Mouse (Mus musculus): Measurements from ENCODE around the gene Gm37240.

Gm37240 gene

DNA sequence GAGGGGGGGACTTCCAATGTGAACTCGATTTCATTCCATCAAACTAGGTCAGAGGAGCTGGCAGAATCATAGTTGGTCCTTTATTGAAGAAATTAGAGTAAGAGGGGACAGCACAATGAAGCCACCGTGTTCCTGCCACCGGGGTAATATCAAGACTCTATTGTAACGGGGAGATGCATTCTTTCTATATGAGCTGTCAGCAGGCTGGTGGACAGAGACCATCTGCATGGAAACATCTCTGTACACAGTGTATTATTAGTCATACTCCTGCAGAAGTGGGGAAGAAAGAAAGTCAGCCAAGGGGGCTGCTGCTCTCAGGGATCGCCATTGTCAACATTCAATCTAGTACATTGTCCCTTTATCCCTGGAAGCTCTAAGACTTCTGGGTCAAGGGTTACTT lies 665.3 kb downstream of the Gm37240 start:
- DNase-seq = no peak

DNA sequence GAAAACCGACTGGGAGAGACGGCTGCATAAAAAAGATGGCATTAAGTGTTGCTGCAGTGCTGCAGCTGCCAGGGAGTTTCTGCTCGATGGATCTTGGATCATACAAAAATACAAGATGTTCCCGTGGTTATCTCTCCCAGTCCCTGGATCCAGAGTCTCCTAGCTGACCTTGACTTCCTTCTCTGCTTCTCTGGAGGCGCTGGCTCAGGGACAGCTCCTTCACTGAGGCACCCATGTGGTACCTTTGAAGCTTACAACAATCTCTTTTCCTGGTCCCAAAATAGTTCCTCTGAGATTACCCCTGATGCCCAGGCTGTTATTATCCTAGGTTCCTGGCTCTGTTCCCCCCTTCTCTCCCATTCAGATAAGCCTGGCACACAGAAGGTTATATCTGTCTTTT lies 672.4 kb downstream of the Gm37240 start:
- peak; percentile 94 for DNase-seq

DNA sequence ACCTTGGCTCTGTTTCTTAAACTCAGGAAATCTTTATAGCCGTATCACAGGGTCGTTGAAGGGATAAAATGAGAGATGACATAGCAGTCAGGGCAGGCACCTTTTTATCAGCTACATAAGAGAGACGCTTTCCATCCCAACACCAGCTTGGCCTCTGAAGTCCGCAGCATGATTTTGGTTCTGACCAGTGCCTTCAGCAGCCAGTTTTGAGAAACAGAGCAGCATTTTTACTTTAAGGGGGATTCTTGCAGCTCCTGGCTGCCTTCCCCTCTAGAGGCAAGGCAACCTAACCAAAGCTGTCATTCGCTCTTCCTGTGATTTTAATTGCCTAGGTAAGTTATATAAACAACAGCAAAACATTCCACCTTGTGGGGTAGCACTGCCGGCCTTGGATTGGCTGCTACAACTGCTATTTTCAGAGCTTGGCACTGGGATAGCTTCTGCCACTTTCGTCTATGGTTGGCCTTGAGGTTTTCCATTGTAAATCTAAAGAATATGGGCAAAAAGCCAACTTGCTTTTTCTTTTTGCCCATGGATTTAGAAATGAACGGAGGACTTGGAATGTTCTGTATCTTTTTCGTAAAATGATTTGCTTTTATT lies 674.5 kb downstream of the Gm37240 start:
- peak; percentile 95 for DNase-seq

DNA sequence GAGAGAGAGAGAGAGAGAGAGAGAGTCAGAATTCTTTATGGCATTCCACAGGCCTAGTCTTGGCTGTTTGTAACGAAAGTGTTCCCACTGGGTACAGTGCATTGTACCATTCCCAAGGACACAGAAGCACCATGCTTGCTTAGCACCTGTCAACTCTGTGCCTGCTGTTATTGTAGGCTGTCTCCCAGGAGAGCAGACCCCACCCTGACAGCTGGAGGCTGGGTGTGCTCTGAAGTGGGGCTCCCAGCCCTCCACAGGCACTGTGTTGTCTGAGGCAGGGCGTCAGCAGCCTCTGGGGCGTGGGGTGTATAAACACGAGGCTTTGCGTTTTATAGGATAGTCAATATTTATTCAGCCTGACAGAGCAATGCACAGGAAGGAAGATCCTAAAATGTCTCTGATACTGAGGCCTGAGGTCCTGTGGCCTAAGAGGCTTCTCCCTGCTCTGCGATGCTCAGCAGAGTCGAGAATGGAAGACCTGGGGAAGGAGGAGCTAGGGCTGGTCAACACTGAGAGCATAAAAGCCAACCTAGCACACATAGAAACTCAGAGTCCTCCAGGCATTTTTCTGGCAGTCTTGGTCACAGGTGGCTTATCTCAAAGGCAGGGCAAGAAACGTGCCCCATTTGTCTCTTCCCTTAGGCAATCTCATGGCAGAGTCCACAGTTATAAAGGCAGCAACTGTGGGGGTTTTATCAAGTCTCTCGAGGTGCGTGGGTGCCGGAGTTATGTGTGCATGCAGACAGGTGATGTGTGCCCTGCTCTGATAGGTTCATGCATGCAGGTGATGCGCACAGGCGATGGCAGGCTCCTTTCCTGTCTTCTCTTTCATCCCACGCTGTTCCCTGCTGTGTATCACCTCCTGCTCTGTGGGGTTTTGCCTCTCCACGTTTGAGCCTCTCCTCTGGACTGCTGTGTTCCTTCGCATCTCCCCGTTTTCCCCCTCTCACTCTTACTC lies 677.2 kb downstream of the Gm37240 start:
- no peak for DNase-seq

DNA sequence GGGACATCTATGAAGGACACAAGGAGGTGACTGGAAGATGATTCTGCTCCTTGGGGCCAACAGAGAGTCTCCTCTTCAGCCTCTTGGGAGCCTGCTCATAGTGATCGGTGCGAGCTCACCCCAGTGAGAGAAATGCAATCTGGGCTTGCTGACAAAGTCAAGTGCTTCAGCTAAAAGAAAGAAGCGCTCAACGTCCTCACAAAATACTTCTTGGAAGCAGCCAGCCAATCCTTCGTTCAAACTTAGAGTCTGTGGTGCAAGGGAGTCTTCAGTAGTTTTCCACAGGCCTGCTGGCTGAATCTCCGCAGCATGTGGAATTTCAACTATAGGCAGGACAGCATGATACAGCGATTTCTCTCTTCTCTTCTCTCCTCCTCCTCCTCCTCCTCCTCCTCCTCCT lies 680.8 kb downstream of the Gm37240 start:
- DNase-seq = no peak

DNA sequence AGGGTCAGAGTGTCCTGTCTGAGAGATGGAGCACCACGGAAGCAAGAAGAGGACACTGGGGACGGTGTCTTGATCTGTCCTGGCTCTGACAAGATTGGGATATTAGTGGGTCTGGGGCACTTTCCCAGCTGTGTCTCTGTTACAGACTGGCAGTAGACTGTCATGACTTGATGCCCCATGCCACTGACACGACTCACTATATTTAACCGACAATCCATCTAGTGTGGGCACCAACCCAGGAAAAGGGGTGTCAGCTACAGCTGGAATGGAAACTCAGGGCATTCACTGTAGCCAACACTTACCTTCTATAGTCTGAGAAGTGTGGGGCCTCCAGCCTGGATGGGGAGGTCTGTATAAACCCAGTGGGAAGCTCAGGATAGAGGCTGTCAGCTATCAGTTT lies 681.4 kb downstream of the Gm37240 start:
- DNase-seq = no peak

DNA sequence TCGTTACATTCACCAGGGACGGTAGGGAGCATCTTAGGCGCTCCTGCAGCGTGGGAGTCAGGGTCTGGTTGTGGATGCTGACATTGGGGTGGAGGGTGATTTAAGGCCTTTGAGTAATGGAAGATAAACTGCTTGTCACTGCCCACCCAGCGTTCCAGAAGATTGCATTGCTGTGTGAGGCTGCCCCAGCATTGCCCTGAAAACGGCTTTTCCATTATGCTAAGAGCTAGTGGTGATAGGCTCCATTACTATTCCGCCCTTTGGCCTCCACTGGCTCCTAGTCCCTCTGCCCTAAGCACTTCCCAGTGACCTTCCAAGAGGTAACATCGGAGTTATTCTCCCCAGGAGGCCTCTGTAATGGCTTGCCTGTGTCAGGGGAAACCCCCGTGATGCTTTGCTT lies 683.7 kb downstream of the Gm37240 start:
- no peak for DNase-seq

DNA sequence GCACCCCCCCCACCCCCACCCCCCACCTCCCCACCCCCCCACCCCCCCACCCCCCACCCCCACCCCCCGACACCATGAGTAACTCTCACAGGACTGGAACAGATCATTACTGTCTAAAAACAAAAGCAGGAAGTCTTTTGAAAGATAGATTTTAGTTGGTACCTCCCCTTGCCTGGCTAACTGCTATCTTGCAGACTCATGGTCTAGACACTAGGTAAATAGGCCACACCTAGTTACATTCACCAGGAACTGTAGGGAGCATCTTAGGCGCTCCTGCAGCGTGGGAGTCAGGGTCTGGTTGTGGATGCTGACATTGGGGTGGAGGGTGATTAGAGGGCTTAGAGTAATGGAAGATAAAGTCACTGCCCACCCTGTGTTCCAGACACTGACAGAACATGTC lies 684.6 kb downstream of the Gm37240 start:
- no peak for DNase-seq

DNA sequence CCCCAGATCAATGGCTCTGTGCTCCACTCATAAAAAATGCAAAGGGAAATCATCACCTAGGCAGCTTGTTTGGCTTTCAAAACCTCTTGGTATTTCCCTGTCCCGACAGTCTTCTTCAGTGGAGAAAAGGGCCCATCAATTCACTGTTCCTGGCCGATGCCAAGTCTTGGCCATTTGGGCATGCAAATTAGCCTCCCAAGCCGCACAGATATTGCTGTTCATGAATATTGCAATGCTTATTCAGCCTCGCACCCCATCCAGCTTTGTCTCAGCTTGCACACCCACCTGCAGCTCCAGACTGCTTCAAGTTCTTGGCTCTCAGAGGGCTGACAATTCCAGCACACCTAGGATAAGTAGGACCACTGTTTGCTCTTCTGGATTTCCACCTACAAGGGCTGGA lies 685.5 kb downstream of the Gm37240 start:
- DNase-seq = no peak

DNA sequence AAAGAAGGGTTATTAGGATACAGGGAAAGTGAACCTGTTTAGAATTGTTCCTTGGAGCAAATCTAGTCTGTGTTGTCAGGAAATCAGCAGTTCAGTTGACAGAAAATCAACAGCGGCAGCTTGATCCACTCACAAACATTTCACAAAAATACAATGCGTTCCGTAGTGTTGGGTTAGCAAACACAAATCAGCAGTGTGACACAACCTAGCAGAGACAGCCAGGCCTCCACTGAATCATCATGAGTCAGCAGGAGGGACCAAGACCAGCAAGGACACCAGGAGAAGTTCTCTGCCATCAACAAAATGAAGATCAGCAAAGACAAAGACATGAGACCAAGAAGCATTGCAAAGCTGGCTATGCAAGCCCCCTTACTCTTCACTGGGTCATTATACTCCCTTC lies 688.8 kb downstream of the Gm37240 start:
- no peak for DNase-seq

DNA sequence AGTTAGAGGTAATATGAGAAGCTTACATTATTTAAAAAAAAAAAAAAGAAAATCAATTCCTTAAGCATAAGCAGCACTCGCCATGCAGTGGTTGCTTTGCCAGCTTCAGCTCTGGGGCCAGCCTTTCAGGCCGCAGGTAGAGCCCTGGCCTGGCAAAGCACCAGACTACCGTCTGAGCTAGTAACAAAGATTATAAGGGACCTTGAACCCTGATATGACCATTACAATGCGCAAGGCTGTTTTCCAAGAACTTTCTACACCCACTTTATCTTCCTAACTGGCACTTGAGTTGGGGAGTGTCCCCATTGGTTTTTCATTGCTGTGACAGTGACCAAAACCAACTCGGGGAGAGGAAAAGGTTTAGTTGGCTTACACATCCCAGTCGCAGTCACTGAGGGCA lies 690.2 kb downstream of the Gm37240 start:
- no peak for DNase-seq

DNA sequence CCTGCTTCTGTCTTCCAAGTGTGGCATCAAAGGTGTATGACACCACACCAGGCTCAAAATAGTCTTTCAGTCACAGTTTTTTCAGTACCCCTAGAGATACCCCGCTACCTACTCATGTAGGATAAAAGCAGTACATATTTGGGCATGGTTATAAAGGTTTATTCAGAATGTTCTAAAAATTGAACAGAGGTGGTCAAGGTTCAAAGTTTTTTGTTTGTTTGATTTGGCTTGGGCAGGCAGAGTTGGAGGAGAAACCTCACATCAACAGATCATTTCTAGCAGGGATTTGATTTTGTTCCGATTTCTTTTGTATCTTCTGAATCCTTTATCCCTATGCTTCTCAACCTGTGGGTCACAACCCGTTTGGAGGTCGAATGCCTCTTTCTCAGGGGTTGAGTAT lies 690.7 kb downstream of the Gm37240 start:
- no peak for DNase-seq

DNA sequence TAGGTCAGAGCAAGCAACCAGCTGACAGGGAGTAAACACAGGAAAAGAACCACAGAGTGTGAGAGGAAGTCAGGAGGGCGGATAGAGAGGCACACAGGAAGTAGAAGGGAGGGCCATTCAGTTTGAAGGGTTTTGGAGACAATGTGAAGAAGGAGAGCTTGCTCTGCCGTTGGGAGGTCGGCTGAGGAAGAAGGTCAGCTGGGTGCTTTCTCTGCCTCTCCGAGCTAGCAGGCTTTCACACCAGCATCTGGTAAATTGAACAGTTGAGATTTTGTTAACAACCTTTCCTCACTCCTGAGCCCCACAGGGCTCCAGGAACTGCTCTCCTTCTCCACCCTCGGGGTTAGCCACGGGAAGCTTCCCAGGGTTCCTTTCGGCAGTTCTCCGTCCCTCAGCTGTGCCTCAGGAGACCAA lies 692.2 kb downstream of the Gm37240 start:
- DNase-seq = peak; percentile 94

DNA sequence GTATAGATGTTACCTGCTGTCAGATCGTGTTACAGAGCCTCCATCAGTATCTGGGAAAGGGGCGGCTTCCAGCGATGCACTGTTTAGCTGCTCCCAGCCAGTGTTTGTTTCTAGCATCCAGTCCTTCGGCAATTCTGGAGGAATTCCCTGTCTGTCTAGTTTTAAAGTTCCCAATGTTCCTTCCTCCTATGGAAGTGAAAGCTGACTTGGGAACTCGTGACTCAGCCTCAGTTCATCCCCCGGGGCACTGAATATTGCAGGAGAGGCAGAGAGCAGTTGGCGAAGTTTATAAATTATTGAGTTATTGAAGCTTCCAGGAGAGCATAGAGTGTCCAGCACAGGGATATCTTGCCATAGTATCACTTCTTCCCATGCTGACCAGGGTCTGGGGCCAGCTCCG lies 697.5 kb downstream of the Gm37240 start:
- no peak for DNase-seq

DNA sequence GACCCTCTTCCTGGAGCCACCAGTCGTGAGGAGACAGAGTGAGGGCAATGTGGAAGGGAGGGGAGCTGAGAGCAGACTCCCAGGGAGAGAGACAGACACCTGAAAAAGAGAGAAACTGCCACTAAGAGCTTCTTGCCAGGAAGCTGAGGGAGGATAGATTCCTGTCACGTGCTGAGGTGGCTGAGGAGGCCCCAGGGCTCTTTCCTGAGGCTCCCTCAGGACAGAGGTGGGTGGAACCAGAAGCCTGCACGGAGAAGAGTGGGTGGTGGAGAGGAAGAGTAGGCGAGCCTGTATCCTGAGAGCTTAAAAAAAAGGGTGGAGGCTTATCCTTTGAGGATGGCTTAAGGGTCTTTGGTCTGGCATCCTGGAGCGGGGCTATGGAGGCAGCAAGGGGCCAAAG lies 699.0 kb downstream of the Gm37240 start:
- DNase-seq = no peak

DNA sequence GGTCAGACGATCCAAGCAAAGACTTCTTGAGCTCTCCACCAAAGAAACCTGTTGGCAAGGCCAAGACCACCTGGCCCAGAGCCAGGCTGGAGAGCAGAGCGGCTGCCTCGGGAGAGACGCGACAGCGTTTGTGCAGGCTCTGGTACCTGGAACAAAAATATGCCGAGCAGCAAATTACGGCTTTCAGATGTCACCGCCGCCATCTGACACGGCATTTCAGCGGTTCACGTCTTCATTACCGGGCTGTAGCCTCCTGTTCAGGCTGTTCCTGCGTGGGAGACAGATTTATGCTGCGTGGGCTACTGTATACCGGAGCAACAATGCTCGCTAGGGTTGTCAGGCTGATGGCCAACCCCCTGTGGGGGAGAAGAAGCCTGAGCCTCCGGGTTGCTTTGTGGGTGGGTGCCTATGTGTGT lies 700.6 kb downstream of the Gm37240 start:
- no peak for DNase-seq

DNA sequence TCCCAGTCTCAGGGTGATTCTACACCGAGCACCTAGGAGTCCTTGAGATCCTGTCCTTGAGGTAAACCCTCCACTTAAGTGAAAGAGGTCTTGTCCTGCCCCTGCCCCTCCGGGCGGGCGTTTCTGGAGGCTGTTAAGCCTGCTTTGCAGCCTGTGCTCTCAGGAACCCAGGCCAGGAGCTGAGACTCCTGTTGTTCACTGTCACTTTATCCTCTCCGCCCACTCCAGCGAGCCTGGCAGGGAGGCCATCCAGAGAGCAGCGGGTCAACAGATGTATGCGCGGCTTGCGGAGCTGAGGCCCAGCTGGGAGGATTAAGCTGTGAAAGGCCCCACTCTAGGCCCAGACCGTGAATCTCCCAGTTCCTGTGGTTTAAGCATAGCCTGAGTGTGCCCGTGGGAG lies 701.5 kb downstream of the Gm37240 start:
- DNase-seq = peak; percentile 88

DNA sequence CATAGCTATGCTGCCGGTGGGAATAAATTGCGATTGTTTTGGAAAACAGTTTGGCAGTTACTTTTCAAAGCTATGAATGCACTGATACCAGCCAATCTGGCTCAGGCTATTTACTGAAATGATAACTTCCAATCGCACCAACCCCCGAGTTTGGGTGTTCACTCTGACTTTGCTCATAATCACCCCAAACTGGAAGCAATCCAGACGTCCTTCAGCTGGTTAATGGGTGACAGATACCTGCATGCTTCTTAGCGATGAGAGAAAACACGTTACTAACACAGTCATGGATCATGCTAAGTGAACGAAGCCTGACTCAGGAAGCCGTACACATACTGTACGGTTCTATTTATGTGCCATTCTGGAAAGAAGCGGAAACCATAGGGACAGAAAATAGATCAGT lies 702.4 kb downstream of the Gm37240 start:
- DNase-seq = no peak

DNA sequence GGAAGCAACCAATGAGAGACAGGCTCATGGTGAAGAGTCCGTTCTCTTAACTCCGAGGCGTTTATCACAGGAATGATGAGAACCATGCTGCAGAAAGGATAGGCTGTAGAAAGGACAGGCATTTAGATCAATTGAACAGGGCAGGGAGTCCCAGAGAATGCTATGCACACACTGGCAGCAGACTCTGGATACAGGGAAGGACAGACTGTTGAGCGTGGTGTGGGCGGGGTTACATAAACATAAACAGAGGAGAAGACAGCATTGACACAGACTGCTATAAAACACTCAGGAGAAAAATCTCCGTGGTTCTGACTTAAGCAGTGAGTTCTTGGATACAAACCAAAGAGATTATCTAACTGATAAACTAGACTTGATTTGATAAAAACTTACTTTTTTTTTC lies 703.2 kb downstream of the Gm37240 start:
- DNase-seq = no peak

DNA sequence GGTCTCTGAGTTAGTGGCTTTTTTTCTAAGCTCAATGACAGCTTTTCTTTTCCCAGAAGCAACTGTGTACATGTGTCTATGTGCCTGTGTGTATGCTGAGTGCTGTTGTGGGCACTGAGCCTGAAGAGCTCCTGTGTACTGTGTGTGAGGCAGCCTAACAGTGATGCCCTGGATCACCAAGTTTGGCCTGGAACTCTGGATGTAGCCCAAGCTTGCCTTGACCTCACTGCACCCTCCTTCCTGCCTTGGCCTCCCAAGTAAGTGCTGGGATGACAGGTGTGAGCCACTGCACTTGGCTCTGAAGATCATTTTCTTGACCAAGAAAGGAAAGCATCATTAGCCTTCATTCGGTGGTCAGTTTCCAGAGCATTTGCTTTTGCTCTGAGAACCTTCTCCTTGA lies 710.6 kb downstream of the Gm37240 start:
- no peak for DNase-seq

DNA sequence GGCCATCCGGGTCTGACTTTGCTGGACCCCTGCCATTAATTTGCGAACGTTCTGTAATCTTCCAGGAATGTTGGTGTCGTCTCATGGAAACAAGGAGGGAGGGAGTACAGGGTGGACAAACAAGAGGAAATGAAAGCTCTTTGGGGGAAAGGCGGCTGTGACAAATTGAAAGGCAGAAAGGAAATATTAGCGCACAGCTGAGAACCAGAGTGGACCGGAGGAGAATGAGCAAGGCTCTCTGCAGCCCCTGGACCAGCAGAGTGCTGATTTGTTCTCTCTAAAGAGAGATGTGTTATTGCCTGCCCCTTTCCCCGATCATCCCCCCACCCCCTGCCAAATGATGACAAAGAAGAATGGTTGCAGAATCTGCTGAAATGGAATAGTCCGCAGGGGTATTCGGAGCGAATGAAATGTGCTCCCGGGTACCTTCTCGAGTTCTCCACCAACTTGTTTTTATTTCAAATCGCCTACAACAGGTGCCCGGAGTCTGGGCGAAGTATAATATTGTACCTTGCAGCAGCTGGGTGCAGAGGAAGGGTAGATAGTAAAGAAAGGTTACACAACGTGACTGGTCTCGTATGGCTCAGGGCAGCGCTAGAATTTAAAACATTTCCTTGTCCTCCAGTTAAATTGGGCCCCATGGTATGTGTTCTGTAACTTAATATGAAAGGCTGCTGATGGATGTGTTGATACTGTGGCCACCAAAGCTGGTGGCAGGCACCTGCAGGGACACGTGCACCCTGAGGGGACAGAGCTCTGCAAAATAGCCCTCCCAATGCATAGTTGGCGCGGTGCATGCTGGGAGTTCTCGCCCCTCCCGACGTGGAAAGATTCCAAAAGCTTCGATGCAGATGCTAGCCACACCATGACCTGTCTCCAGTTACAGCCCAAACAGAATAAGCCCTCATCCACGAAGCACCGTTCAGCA lies 712.5 kb downstream of the Gm37240 start:
- DNase-seq = no peak

DNA sequence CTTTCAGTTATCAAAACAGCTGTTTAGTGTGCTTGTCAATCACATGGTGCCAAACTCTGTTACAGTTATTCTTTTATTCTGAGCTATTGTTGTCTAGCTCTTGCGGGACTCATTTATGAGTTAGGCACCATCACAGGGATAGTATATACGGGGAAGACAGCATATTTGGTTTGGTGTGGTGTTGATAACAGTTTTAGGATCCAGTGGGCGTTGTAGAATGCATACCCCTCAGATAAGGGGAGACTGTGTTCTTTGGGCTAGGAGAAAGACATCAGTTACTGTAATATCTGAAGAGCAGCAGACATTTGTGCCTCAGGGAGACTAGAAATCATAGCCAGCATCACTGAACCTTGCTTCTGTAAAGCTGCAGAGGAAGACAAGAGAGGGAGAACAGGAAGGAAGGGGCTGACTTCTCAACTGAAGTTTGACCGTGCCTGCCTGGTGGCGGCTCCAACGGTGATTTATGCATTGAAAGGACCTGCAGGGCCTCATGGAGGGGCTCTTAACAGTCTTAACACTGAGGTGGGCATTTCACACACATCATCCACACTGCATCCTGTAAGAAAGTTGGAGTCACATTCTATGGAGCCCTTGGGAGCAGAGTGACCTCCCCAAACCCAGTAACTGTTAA lies 713.8 kb downstream of the Gm37240 start:
- no peak for DNase-seq

DNA sequence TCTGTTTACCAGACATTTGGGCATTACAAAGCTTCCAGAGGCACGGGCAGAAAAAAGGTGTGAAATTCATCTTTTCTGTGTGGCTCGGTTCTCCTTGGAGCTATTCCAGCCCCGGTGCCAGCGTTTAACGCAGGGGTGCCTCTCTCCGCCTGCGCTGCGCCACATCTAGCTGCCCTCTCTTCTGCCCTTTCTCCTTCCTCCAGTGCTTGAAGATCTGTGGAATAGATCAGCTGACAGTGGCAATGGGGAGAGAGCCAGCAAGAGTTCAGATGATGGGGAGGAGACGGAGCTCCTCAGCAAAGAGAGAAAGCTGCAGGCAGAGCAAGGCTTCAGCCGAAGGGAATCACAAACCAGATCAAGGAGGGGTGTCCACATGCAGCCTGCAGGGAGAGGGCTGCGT lies 714.8 kb downstream of the Gm37240 start:
- no peak for DNase-seq

Measured in heart, adult 11 months (tissue).